Mouse (Mus musculus) limb, embryonic 14.5 days (tissue): ENCODE results near the gene Slain2. TPM values are rescaled to one million over a fixed set of nuclear protein-coding genes. Genes with fewer than 3 reads are reported as not detected.

ENCODE experiments used
- ATAC-seq: fragments of 200-750 bp; cut with Nextera tagmentation; 2 replicates; pipeline ENCODE4 v1.8.0; 2017; ENCODE audit warnings: low read depth, moderate number of reproducible peaks, moderate TSS enrichment; ENCODE audit not compliant: low FRiP score
- DNase-seq: peaks from one replicate; pipeline ENCODE4 v3.0.0-alpha.2; 2015; ENCODE audit warnings: low spot score
- H3K27ac ChIP-seq: fragments of 300-500 bp; sonication (generic); replicated peaks from 2 replicates; pipeline ENCODE4 v1.5.1; 2014; ENCODE audit warnings: low read depth, mild to moderate bottlenecking, low read length, moderate library complexity, mixed read lengths
- H3K27me3 ChIP-seq: fragments of 300-500 bp; sonication (generic); 2 replicates; pipeline ENCODE4 v1.6.1; 2014; ENCODE audit warnings: low read length, mixed read lengths; ENCODE audit not compliant: control insufficient read depth, insufficient read depth
- H3K36me3 ChIP-seq: fragments of 300-500 bp; sonication (generic); 2 replicates; pipeline ENCODE4 v1.6.1; 2014; ENCODE audit warnings: mild to moderate bottlenecking, low read length, moderate library complexity, mixed read lengths; ENCODE audit not compliant: control insufficient read depth, insufficient read depth
- H3K4me1 ChIP-seq: fragments of 300-500 bp; sonication (generic); 2 replicates; pipeline ENCODE4 v1.6.1; 2014; ENCODE audit warnings: antibody characterized with exemption, low read length, mixed read lengths; ENCODE audit not compliant: control insufficient read depth, insufficient read depth
- H3K4me2 ChIP-seq: fragments of 300-500 bp; sonication (generic); replicated peaks from 2 replicates; pipeline ENCODE4 v1.6.1; 2014; ENCODE audit warnings: low read depth, mild to moderate bottlenecking, low read length, moderate library complexity; ENCODE audit not compliant: severe bottlenecking
- H3K4me3 ChIP-seq: fragments of 300-500 bp; sonication (generic); replicated peaks from 2 replicates; pipeline ENCODE4 v1.5.1; 2014; ENCODE audit warnings: low read length
- H3K9ac ChIP-seq: fragments of 300-500 bp; sonication (generic); 2 replicates; pipeline ENCODE4 v1.6.1; 2014; ENCODE audit warnings: mild to moderate bottlenecking, low read depth, low read length, moderate library complexity; ENCODE audit not compliant: severe bottlenecking
- H3K9me3 ChIP-seq: fragments of 300-500 bp; sonication (generic); 2 replicates; pipeline ENCODE4 v1.6.1; 2016; ENCODE audit warnings: low read length; ENCODE audit not compliant: control insufficient read depth
- POLR2A ChIP-seq: fragments of 200-500 bp; IDR thresholded peaks from 2 replicates; pipeline ENCODE4 v1.8.0; 2012; ENCODE audit warnings: inconsistent platforms, mild to moderate bottlenecking, moderate library complexity, borderline replicate concordance; ENCODE audit not compliant: insufficient read depth, insufficient read length; ENCODE audit errors: extremely low read depth
- WGBS: fragments of 180-500 bp; shearing (Covaris S2); extraction: QIAGEN DNeasy Blood & Tissue Kit; methylation state at CpG from one replicate; pipeline ENCODE4 v1.1.7; 2014; 5-methylcytosine and 5-hydroxymethylcytosine counted together
- polyA plus RNA-seq, 2 experiments: library from polyadenylated mRNA; depleted of rRNA in 1 of 2; stranded (reverse) in 1 of 2; unstranded in 1 of 2; fragments of >200 nt; fragmentation: Nextera tagmentation in 1 of 2; extraction: Ambion mirVana in 1 of 2; gene quantifications; 2 replicates each; pipeline versions ENCODE4 v1.2.1 to v1.2.3; 2012 to 2014

Slain2 gene
- polyA plus RNA-seq, 2 experiments: 24.2 to 28.0 TPM

- WGBS: 90% methylated on average over 2 of the region's 2 CpGs
- no peak for DNase-seq
Observed at GRCm38 (mm10) chr5:72950252-72950651, 36.1 kb downstream of the Slain2 start.

GRCm38 (mm10) chr5:72953996-72954604 is 40.0 kb downstream of the Slain2 start:
- Histone ChIP-seq H3K9me3 (no peaks in the 10 kb centered on the region), H3K36me3 (peaks cover 21% of the 10 kb centered on the region), H3K9ac (no peak overlapping the region), H3K4me1 (no peaks in the 10 kb centered on the region), H3K27me3 (no peaks in the 10 kb centered on the region), H3K27ac (no peak overlapping the region), H3K4me2 (no peak overlapping the region), H3K4me3 (no peak overlapping the region)
- ATAC-seq (no peak), DNase-seq (no peak)
- WGBS: 67% methylated on average over 3 of the region's 3 CpGs
- no peak for TF ChIP-seq POLR2A

More at GRCm38 (mm10) chr5:72950252-72950651, 36.1 kb downstream of the Slain2 start:
- Histone ChIP-seq H3K36me3 (peaks cover 12% of the 10 kb centered on the region), H3K27me3 (no peaks in the 10 kb centered on the region), H3K27ac (no peak overlapping the region), H3K4me2 (no peak overlapping the region), H3K9me3 (no peaks in the 10 kb centered on the region), H3K4me3 (no peak overlapping the region), H3K4me1 (no peaks in the 10 kb centered on the region), H3K9ac (no peak overlapping the region)
- TF ChIP-seq POLR2A: no peak
- ATAC-seq: no peak

GRCm38 (mm10) chr5:72957281-72957680 is 43.2 kb downstream of the Slain2 start:
- H3K9me3 ChIP-seq: no peaks in the 10 kb centered on the region

GRCm38 (mm10) chr5:72960096-72960495 is 46.0 kb downstream of the Slain2 start:
- peaks cover 28% of the 10 kb centered on the region for H3K36me3 ChIP-seq
- WGBS: 87% methylated on average over 6 of the region's 6 CpGs

More at GRCm38 (mm10) chr5:72957281-72957680, 43.2 kb downstream of the Slain2 start:
- H3K4me1 ChIP-seq: no peaks in the 10 kb centered on the region
- no peak for ATAC-seq
- no peak overlapping the region for H3K4me3 ChIP-seq
- no peak overlapping the region for H3K9ac ChIP-seq
- no peak for TF ChIP-seq POLR2A
- no peaks in the 10 kb centered on the region for H3K27me3 ChIP-seq
- no peak overlapping the region for H3K4me2 ChIP-seq
- WGBS: 88% methylated on average over 17 of the region's 17 CpGs
- no peak for DNase-seq
- no peak overlapping the region for H3K27ac ChIP-seq
- H3K36me3 ChIP-seq: peaks cover 22% of the 10 kb centered on the region

GRCm38 (mm10) chr5:72965706-72966105 is 51.6 kb downstream of the Slain2 start:
- Histone ChIP-seq H3K27me3 (no peaks in the 10 kb centered on the region), H3K9me3 (no peaks in the 10 kb centered on the region), H3K4me2 (no peak overlapping the region), H3K4me1 (no peaks in the 10 kb centered on the region), H3K9ac (no peak overlapping the region), H3K4me3 (no peak overlapping the region), H3K36me3 (peaks cover 39% of the 10 kb centered on the region), H3K27ac (no peak overlapping the region)
- no peak for ATAC-seq
- no peak for TF ChIP-seq POLR2A
- no peak for DNase-seq
- WGBS: 85% methylated on average over 3 of the region's 3 CpGs

More at GRCm38 (mm10) chr5:72960096-72960495, 46.0 kb downstream of the Slain2 start:
- H3K27me3 ChIP-seq: no peaks in the 10 kb centered on the region
- DNase-seq: no peak
- no peak overlapping the region for H3K4me2 ChIP-seq
- no peaks in the 10 kb centered on the region for H3K9me3 ChIP-seq
- H3K27ac ChIP-seq: no peak overlapping the region
- H3K4me1 ChIP-seq: no peaks in the 10 kb centered on the region
- no peak for TF ChIP-seq POLR2A
- H3K9ac ChIP-seq: no peak overlapping the region
- no peak for ATAC-seq
- no peak overlapping the region for H3K4me3 ChIP-seq
